Mouse (Mus musculus): ENCODE results near the gene Wee1. TPM values are rescaled to one million over a fixed set of nuclear protein-coding genes. Genes with fewer than 3 reads are reported as not detected.

Gene Wee1
- total RNA-seq, 2 experiments from 2014 or later: 15.8 to 19.5 TPM

- DNase-seq (ENCODE audit: low spot score in 2 of 2): no peak
- intact Hi-C loops (cut with DNase I): loop anchor here (5.0 to 10.0 kb wide), 2 partner anchors 269 to 466 kb away; no protein-coding TSS in a partner anchor
Observed at GRCm38 (mm10) chr7:110166233-110166632, 44.4 kb downstream of the Wee1 start.

GRCm38 (mm10) chr7:110179208-110179607 lies 57.4 kb downstream of the Wee1 start:
- intact Hi-C loops (cut with DNase I): no loop called here
- no peak for DNase-seq (ENCODE audit: low spot score in 2 of 2)

GRCm38 (mm10) chr7:110180613-110181012 lies 58.8 kb downstream of the Wee1 start:
- DNase-seq (ENCODE audit: low spot score in 2 of 2): no peak
- intact Hi-C loops (cut with DNase I): no loop called here

- DNase-seq (ENCODE audit: low spot score in 2 of 2): no peak
- intact Hi-C loops (cut with DNase I): no loop called here
Observed at GRCm38 (mm10) chr7:110181446-110181845, 59.6 kb downstream of the Wee1 start.

GRCm38 (mm10) chr7:110184608-110185007 lies 62.8 kb downstream of the Wee1 start:
- DNase-seq (ENCODE audit: low spot score in 2 of 2): no peak
- intact Hi-C loops (cut with DNase I): no loop called here

- intact Hi-C loops (cut with DNase I): no loop called here
- DNase-seq (ENCODE audit: low spot score in 2 of 2): no peak
Observed at GRCm38 (mm10) chr7:110189951-110190350, 68.1 kb downstream of the Wee1 start.

Other genes with a start within 250 kb of the Wee1 start
- gene Dennd5a, start 161.6 kb upstream of the Wee1 start, total RNA-seq (2021): 100 to 1,000 TPM; 182 to 186 TPM
- gene Tmem41b, start 135.1 kb upstream of the Wee1 start, total RNA-seq (2021): 10 to 100 TPM; 54.7 to 55.1 TPM
- 10 to 100 TPM; 90.1 to 91.0 TPM for gene Ipo7, start 103.8 kb upstream of the Wee1 start, total RNA-seq (2021)
- gene Zfp143, start 60.8 kb upstream of the Wee1 start, total RNA-seq (2021): 1 to 10 TPM; 9.5 to 10.0 TPM
- gene Swap70, start 99.7 kb downstream of the Wee1 start, total RNA-seq (2021): 10 to 100 TPM; 12.5 to 14.3 TPM

Measured in left cerebral cortex, postnatal 14 days (tissue).